Mouse (Mus musculus): ENCODE results near the gene Olfr715b. TPM values are rescaled to one million over a fixed set of nuclear protein-coding genes. Genes with fewer than 3 reads are reported as not detected.

Gene Olfr715b
- not detected for polyA plus RNA-seq (2015; fragmentation: Illumina TruSeq; extraction: RNeasy Lipid Tissue Mini Kit (QIAGEN cat#74804); ENCODE audit: low read depth, low replicate concordance)

GRCm38 (mm10) chr7:107110269-107110668 lies at the start of gene Olfr715b:
TSS of gene Olfr715b (minus strand) at chr7:107110369.

DNA sequence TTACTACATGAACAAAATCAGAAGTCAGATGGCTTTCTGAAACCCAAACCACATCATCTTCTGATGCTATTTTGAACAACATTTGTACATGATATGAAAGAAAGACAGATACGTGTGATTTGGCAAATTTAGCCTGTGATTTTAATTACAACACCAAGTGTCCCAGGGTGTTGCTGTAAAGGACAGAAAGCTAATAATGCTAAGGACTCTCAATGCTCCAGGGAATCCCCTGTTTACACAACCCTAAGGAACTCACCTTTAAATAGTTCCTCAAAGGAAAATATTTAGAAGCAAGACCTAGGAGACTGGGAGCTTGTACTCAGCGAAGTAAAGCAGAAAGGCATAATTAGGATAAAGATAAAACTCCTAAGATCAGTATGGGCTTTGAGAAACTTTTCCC lies 27.9 kb upstream of the Olfr715b start, which contains the start of gene Olfr716:
TSS of gene Olfr716 (plus strand) at position 301 of the 400 bp plus-strand sequence.

GRCm38 (mm10) chr7:107130983-107131382 lies 20.8 kb upstream of the Olfr715b start, which contains the start of gene Olfr715:
TSS of gene Olfr715 (minus strand) at chr7:107131083.

GRCm38 (mm10) chr7:107092920-107093319 lies 17.2 kb downstream of the Olfr715b start, which contains the start of gene Olfr17:
TSS of gene Olfr17 (plus strand) at chr7:107093220.

DNA sequence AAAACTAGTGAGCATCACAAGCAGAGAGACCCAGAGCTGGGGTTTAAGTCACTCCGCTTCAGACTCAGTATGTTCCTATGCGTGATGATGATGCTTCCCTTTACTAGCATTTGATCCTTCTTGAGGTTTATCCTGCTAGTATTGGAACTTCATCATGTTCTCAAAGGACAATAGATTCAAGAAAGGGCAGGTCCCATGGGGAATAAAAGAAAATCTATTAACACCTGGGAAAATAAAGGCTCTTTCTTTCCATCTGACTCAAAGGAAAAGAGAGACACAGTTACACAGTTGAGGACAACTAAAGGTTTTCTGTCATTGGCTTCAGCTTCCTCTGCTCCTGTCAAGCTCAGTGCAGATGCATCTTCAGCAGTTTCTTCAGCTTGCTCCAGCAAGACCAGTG lies 39.5 kb downstream of the Olfr715b start, which contains the start of gene Olfr714:
TSS of gene Olfr714 (plus strand) at position 301 of the 400 bp plus-strand sequence.

Other genes with a start within 250 kb of the Olfr715b start
- gene Olfr704, start 247.2 kb downstream of the Olfr715b start, polyA plus RNA-seq (2015; fragmentation: Illumina TruSeq; extraction: RNeasy Lipid Tissue Mini Kit (QIAGEN cat#74804); ENCODE audit: low read depth, low replicate concordance), result not detected
- gene Olfr705, start 233.5 kb downstream of the Olfr715b start, polyA plus RNA-seq (2015; fragmentation: Illumina TruSeq; extraction: RNeasy Lipid Tissue Mini Kit (QIAGEN cat#74804); ENCODE audit: low read depth, low replicate concordance), result not detected
- gene Olfr706, start 222.2 kb downstream of the Olfr715b start, polyA plus RNA-seq (2015; fragmentation: Illumina TruSeq; extraction: RNeasy Lipid Tissue Mini Kit (QIAGEN cat#74804); ENCODE audit: low read depth, low replicate concordance), result not detected
- not detected for gene Olfr707, start 209.1 kb downstream of the Olfr715b start, polyA plus RNA-seq (2015; fragmentation: Illumina TruSeq; extraction: RNeasy Lipid Tissue Mini Kit (QIAGEN cat#74804); ENCODE audit: low read depth, low replicate concordance)
- not detected for gene Olfr1532-ps1, start 202.4 kb downstream of the Olfr715b start, polyA plus RNA-seq (2015; fragmentation: Illumina TruSeq; extraction: RNeasy Lipid Tissue Mini Kit (QIAGEN cat#74804); ENCODE audit: low read depth, low replicate concordance)
- not detected for gene Olfr709-ps1, start 178.2 kb downstream of the Olfr715b start, polyA plus RNA-seq (2015; fragmentation: Illumina TruSeq; extraction: RNeasy Lipid Tissue Mini Kit (QIAGEN cat#74804); ENCODE audit: low read depth, low replicate concordance)
- not detected for gene Olfr710, start 162.1 kb downstream of the Olfr715b start, polyA plus RNA-seq (2015; fragmentation: Illumina TruSeq; extraction: RNeasy Lipid Tissue Mini Kit (QIAGEN cat#74804); ENCODE audit: low read depth, low replicate concordance)
- gene Olfr6, start 146.4 kb downstream of the Olfr715b start, polyA plus RNA-seq (2015; fragmentation: Illumina TruSeq; extraction: RNeasy Lipid Tissue Mini Kit (QIAGEN cat#74804); ENCODE audit: low read depth, low replicate concordance), result not detected
- not detected for gene Olfr711, start 134.9 kb downstream of the Olfr715b start, polyA plus RNA-seq (2015; fragmentation: Illumina TruSeq; extraction: RNeasy Lipid Tissue Mini Kit (QIAGEN cat#74804); ENCODE audit: low read depth, low replicate concordance)
- not detected for gene Olfr2, start 104.3 kb downstream of the Olfr715b start, polyA plus RNA-seq (2015; fragmentation: Illumina TruSeq; extraction: RNeasy Lipid Tissue Mini Kit (QIAGEN cat#74804); ENCODE audit: low read depth, low replicate concordance)
- not detected for gene Olfr713, start 79.2 kb downstream of the Olfr715b start, polyA plus RNA-seq (2015; fragmentation: Illumina TruSeq; extraction: RNeasy Lipid Tissue Mini Kit (QIAGEN cat#74804); ENCODE audit: low read depth, low replicate concordance)
- gene Olfr714, start 39.4 kb downstream of the Olfr715b start, polyA plus RNA-seq (2015; fragmentation: Illumina TruSeq; extraction: RNeasy Lipid Tissue Mini Kit (QIAGEN cat#74804); ENCODE audit: low read depth, low replicate concordance), result not detected
- not detected for gene Olfr17, start 17.1 kb downstream of the Olfr715b start, polyA plus RNA-seq (2015; fragmentation: Illumina TruSeq; extraction: RNeasy Lipid Tissue Mini Kit (QIAGEN cat#74804); ENCODE audit: low read depth, low replicate concordance)
- not detected for gene Olfr715, start 20.7 kb upstream of the Olfr715b start, polyA plus RNA-seq (2015; fragmentation: Illumina TruSeq; extraction: RNeasy Lipid Tissue Mini Kit (QIAGEN cat#74804); ENCODE audit: low read depth, low replicate concordance)
- gene Olfr716, start 28.0 kb upstream of the Olfr715b start, polyA plus RNA-seq (2015; fragmentation: Illumina TruSeq; extraction: RNeasy Lipid Tissue Mini Kit (QIAGEN cat#74804); ENCODE audit: low read depth, low replicate concordance), result not detected
- not detected for gene Nlrp14, start 56.6 kb upstream of the Olfr715b start, polyA plus RNA-seq (2015; fragmentation: Illumina TruSeq; extraction: RNeasy Lipid Tissue Mini Kit (QIAGEN cat#74804); ENCODE audit: low read depth, low replicate concordance)
- gene Rbmxl2, start 99.1 kb upstream of the Olfr715b start, polyA plus RNA-seq (2015; fragmentation: Illumina TruSeq; extraction: RNeasy Lipid Tissue Mini Kit (QIAGEN cat#74804); ENCODE audit: low read depth, low replicate concordance), result not detected